Mouse (Mus musculus): ENCODE data around the gene Cpne5.
"Not testable (repeated sequence)": the region's sequence is repeated elsewhere in the genome, so short reads cannot be mapped to it uniquely, and the experiment has no call there.

Gene Cpne5

DNA sequence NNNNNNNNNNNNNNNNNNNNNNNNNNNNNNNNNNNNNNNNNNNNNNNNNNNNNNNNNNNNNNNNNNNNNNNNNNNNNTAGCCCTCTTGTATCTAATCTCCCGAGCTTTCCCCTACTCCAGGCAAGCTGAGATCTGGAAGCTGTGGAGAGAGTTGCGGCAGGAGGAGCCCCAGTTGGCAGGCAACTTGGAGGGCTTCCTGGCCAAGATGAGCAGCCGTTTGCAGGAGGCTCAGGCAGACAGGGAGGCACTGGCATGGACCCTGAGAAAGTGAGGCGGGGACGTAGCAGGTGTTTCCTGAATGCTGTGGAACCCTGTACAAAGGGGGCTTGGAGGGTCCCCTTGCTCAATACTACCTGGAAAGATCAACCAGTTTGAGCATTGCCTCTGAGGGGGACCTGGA, 102.9 kb downstream of the Cpne5 start:
- DNase-seq (ENCODE audit: low read depth): no peak

DNA sequence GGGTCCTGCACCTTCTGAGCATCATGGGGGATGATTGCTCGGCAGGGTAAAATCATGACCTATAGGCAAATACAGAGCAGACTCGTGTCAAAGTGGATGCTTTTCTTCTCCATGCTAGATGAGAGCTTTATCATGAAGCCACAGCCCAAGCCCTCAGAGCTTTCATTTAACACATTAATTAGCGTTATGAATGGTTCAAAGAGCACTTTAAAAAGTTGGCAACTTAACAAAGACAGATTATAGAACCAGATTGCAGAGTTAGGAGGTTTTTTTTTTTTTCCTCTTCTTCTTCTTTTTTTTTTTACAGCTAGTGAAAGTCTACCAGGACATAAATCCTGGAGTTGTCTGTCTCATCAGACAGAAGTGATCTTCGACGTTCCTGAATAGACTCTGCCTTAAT, 108.6 kb downstream of the Cpne5 start:
- DNase-seq (ENCODE audit: low read depth): no peak

GRCm38 (mm10) chr17:29126561-29126960, 111.4 kb downstream of the Cpne5 start:
- no peak for DNase-seq (ENCODE audit: low read depth)

GRCm38 (mm10) chr17:29123578-29124174, 114.3 kb downstream of the Cpne5 start:
- DNase-seq (ENCODE audit: low read depth): no peak

DNA sequence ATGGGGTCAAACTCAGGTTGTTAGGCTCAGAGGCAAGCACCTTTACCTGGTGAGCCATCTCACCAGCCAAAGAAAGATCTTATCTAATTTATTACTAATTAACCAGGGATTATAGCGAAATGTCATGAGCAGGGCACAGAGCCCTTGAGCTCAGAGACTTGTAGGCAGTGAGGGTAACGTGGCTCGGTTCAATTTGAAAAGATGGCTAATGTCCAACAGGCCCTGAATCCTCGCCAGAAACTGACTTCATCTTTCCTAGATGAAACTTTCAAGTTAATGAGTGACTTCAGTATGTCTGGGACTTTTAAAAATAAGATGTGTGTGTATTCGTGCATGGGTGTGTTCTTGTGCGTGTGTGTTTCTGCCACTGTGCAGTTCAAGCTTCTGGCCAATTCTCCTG, 115.2 kb downstream of the Cpne5 start:
- DNase-seq (ENCODE audit: low read depth): no peak

DNA sequence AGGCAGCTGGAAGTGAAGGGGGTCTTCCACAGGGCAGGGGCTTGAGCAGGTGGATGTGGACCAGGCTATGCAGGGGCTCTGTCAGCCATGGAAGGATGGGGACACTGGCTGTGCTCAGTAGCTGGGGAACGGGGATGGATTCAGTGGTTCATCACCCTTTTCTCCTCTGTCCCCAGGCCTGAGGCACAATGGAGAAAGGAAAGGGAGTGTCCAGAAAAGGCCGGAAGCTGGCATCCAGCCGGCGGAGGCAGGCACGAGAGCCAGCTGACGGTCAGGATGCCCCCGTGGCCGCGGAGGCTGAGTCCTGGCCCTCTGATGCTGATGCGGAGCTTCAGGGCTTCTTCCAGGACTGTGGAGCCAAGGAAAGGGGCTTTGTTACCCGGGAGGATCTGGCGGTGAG, 117.3 kb downstream of the Cpne5 start:
- no peak for DNase-seq (ENCODE audit: low read depth)

- no peak for DNase-seq (ENCODE audit: low read depth)
Observed at GRCm38 (mm10) chr17:29118057-29118456, 119.9 kb downstream of the Cpne5 start.

DNA sequence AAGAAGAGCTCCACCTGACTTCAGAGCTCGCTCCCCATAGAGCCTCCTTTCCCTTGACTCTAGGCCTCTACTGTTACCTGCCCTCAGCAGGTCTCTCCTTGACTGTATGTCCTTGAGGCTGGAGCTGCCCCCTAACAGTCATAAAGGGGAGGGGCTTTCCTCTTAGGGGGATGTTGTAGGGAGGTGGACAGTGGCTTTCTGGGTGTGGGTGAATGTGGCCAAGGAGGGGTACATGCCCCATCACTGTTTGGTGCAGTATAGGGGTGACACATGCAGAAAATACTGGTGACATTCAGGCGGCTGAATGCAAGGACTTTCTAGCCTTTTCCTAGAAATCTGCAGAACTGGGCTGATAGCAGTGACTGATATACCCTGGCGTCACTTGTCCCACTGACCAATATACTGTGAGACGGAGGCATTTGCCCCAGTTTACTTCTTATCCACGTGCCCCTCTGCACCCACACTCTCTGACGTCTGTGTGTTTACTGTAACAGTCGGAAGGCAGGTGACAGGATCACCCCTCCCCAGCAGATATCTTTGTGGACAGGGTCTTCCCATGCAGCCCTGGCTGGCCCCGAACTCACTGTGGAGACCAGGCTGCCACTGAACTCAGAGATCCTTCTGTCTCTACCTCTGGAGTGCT, 120.8 kb downstream of the Cpne5 start:
- DNase-seq (ENCODE audit: low read depth): no peak

- DNase-seq (ENCODE audit: low read depth): no peak
Observed at GRCm38 (mm10) chr17:29116023-29116422, 121.9 kb downstream of the Cpne5 start.

- no peak for DNase-seq (ENCODE audit: low read depth)
Observed at GRCm38 (mm10) chr17:29113591-29114352, 124.2 kb downstream of the Cpne5 start, which contains the start of gene Rab44. Gene Rab44, plus strand, starts transcription at chr17:29114145.

DNA sequence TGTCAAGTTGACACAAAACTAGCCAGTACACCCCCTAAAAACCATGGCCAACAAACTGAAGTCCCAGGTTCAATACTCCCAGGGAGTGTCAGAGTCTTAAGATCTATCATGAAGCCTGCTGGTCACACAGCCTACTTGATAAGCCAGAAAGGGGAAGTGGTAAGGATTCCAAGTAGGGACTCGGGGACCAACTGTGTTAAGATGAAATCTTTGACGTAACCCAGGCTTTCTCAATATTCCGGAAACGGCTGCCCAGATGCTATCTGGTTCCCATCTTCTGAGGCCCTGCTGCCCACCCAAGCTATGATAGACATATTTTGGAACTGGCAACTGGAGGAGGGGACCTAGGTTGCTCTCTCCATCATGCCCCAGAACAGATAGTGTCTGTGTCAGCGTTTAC, 126.6 kb downstream of the Cpne5 start:
- no peak for DNase-seq (ENCODE audit: low read depth)

DNA sequence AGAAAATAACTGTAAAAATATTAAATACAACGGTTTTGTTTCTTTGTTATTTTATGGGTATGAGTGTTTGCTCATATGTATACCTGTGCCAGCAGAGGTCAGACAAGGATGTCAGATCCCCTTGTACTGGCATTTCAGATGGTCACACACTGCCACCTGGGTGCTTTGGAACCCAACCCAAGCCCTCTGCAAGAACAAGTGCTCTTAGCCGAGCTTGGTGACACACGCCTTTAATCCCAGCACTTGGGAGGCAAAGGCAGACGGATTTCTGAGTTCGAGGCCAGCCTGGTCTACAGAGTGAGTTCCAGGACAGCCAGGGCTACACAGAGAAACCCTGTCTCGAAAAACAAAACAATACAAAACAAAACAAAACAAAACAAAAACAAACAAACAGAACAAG, 127.6 kb downstream of the Cpne5 start:
- DNase-seq (ENCODE audit: low read depth): not testable (repeated sequence)
